10 mouse cellular contexts compared by ENCODE assay signal in the genomic region with DNA sequence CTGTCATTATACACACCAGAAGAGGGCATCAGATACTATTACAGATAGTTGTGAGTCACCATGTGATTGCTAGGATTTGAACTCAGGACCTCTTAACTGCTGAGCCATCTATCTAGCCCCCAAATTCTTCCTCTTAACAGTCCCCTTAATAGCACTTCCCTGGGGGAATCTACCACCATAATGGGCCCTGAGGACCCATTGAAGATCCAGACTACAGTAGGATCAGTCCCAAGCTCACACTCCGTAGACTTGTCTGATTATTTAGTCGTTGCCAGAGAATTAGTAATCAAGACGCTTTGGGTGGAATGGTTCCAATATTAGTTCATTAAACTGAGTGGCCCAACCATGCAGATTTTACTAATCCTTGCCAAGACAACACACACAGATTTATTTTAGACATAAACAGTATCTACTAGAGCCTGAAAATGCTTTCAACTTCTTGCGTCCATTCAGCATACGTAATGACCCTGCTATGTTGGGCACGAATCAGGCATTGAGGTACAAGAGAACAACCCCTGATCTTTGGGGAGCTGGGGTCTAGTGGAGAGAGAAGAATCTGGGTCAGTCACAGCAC.
"Had no signal": no experiment of that assay in that cellular context is flagged by ENCODE, and none has a peak within 500 bp of the region (broad histone marks: within the 10 kb centered on the region; RNA-seq: fewer than 3 reads in every experiment).

No protein-coding gene starts in this region.

- H3K4me3 ChIP-seq: left cerebral cortex, adult 2 months; limb, embryonic 10.5 days; liver, embryonic 13.5 days; midbrain, embryonic 15.5 days; neural tube, embryonic 12.5 days had no signal

- H3K4me2 ChIP-seq: liver, embryonic 13.5 days; midbrain, embryonic 15.5 days; neural tube, embryonic 12.5 days had no signal

- DNase-seq: kidney, adult 8-10 months; kidney, postnatal 25 days; liver, embryonic 13.5 days; liver, postnatal 0 days had no signal

- ATAC-seq: intestine, postnatal 0 days; liver, postnatal 0 days; midbrain, embryonic 15.5 days had no signal

- H3K9ac ChIP-seq: liver, embryonic 13.5 days; liver, postnatal 0 days; midbrain, embryonic 15.5 days; neural tube, embryonic 12.5 days had no signal

- H3K9me3 ChIP-seq: limb, embryonic 10.5 days; liver, embryonic 13.5 days; midbrain, embryonic 15.5 days; neural tube, embryonic 12.5 days had no signal

- H3K27me3 ChIP-seq: liver, embryonic 13.5 days; midbrain, embryonic 15.5 days; neural tube, embryonic 12.5 days had no signal

- H3K27ac ChIP-seq: left cerebral cortex, adult 2 months; limb, embryonic 10.5 days; liver, embryonic 13.5 days; midbrain, embryonic 15.5 days; neural tube, embryonic 12.5 days; stomach, postnatal 0 days had no signal

- H3K4me1 ChIP-seq: limb, embryonic 10.5 days; liver, embryonic 13.5 days; midbrain, embryonic 15.5 days; neural tube, embryonic 12.5 days had no signal

- H3K36me3 ChIP-seq: limb, embryonic 10.5 days; liver, embryonic 13.5 days; midbrain, embryonic 15.5 days; neural tube, embryonic 12.5 days had no signal
